Mouse (Mus musculus) kidney, adult 11 months (tissue): ENCODE measurements around the gene Sox2.

Experiments
- DNase-seq: peaks from one replicate; pipeline ENCODE4 v3.0.0; 2022

The Sox2 gene

GRCm38 (mm10) chr3:34649726-34650620, at the start of gene Sox2:
Gene Sox2, plus strand, starts transcription at chr3:34650405.
- DNase-seq: peak; percentile 52

GRCm38 (mm10) chr3:34601116-34601515, 49.1 kb upstream of the Sox2 start:
- no peak for DNase-seq

GRCm38 (mm10) chr3:34614107-34614506, 36.1 kb upstream of the Sox2 start:
- no peak for DNase-seq

GRCm38 (mm10) chr3:34615526-34615925, 34.7 kb upstream of the Sox2 start:
- DNase-seq: no peak

- DNase-seq: no peak
These were observed 31.3 kb upstream of the Sox2 start for GRCm38 (mm10) chr3:34618934-34619333.

GRCm38 (mm10) chr3:34620121-34620520, 30.1 kb upstream of the Sox2 start:
- no peak for DNase-seq

GRCm38 (mm10) chr3:34624721-34625270, 25.4 kb upstream of the Sox2 start:
- no peak for DNase-seq

GRCm38 (mm10) chr3:34626521-34626920, 23.7 kb upstream of the Sox2 start:
- no peak for DNase-seq

GRCm38 (mm10) chr3:34630031-34630430, 20.2 kb upstream of the Sox2 start:
- no peak for DNase-seq

- DNase-seq: no peak
These were observed 19.5 kb upstream of the Sox2 start for GRCm38 (mm10) chr3:34630736-34631135.

- DNase-seq: no peak
These were observed 13.2 kb upstream of the Sox2 start for GRCm38 (mm10) chr3:34636958-34637357.

- no peak for DNase-seq
These were observed 12.7 kb upstream of the Sox2 start for GRCm38 (mm10) chr3:34637481-34637880.

GRCm38 (mm10) chr3:34637926-34638325, 12.3 kb upstream of the Sox2 start:
- no peak for DNase-seq

GRCm38 (mm10) chr3:34638344-34638743, 11.9 kb upstream of the Sox2 start:
- no peak for DNase-seq

GRCm38 (mm10) chr3:34639031-34639872, 11.0 kb upstream of the Sox2 start:
- DNase-seq: no peak

- DNase-seq: no peak
These were observed 10.3 kb upstream of the Sox2 start for GRCm38 (mm10) chr3:34639873-34640270.

- no peak for DNase-seq
These were observed 9.9 kb upstream of the Sox2 start for GRCm38 (mm10) chr3:34640276-34640675.

GRCm38 (mm10) chr3:34640690-34641600, 9.3 kb upstream of the Sox2 start:
- DNase-seq: no peak

- DNase-seq: no peak
These were observed 8.3 kb upstream of the Sox2 start for GRCm38 (mm10) chr3:34641756-34642497.

GRCm38 (mm10) chr3:34642498-34642941, 7.7 kb upstream of the Sox2 start:
- no peak for DNase-seq

- no peak for DNase-seq
These were observed 7.1 kb upstream of the Sox2 start for GRCm38 (mm10) chr3:34643067-34643466.
